Mouse (Mus musculus): Measurements from ENCODE around the gene Ipo13. TPM values are rescaled to one million over a fixed set of nuclear protein-coding genes. Genes with fewer than 3 reads are reported as not detected.

The Ipo13 gene
- polyA plus RNA-seq, 1 experiment from 2014 or later: 76.5 TPM

DNA sequence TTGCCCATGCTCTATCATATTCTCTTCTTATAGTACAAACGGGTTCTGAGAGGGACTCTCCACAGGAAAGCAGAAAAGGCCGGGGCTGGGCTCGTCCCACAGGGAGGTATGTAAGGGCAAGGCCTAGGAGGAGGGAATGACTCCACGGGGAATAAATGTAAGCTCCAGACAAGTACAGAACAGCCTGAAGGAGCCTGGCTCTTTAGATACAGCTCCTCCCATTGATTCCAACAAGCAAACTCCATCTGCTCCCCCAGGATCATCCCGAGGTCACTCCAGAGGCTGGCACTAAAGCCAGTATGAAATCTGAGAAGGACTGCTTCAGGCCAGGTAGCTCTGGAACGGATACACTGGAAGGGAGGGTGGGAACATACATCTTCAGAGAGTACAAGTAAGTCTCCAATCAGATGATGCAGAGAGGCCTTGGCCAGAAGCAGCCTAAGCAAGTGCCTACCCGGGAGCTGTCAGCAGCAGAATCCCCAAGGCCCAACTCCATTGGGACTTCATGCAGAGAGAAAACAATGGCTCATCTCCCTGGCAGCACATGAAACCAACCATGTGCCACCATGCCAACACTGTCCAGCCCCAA is 2.0 kb downstream of the Ipo13 start:
- Histone ChIP-seq H3K4me2 (peak overlapping the region; percentile 99), H3K9ac (no peak overlapping the region; the same call in 1 of the 2 replicates), H3K27me3 (replicated peaks) (no peaks in the 10 kb centered on the region), H3K27ac (no peak overlapping the region), H3K4me1 (peaks cover 72% of the 10 kb centered on the region), H3K4me3 (peak overlapping the region; percentile 91), H3K36me3 (replicated peaks) (no peaks in the 10 kb centered on the region), H3K9me3 (no peaks in the 10 kb centered on the region)
- WGBS: 69% methylated on average over 7 of the region's 7 CpGs
- no peak for ATAC-seq (replicated peaks)

DNA sequence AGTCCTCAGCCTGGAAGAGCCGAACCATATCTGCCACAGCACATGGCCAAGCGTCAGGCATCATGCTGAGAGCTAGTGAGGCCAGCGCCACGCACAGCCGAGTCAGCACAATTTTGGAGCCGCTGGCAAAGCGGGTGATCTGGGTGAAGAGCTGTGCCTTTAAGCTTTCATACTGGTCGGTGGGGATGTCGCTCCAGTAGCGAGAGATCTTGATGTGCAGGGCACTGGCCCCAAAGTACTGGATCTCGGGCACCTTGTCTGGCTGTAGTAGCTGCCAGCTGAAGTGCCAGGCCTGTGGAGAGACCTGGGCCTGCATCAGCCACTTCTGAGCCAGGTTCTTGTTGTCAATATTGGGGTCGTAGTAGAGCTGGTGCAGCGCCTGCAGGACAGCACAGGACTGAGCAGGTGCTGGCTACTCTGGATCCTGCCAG is 2.7 kb downstream of the Ipo13 start:
- H3K36me3 ChIP-seq (replicated peaks): no peaks in the 10 kb centered on the region
- no peak overlapping the region for H3K27ac ChIP-seq
- no peaks in the 10 kb centered on the region for H3K9me3 ChIP-seq
- H3K27me3 ChIP-seq (replicated peaks): no peaks in the 10 kb centered on the region
- ATAC-seq (replicated peaks): no peak
- no peak overlapping the region; the same call in 1 of the 2 replicates for H3K4me2 ChIP-seq
- WGBS: 90% methylated on average over 13 of the region's 13 CpGs
- no peak overlapping the region for H3K9ac ChIP-seq
- no peak overlapping the region for H3K4me3 ChIP-seq
- H3K4me1 ChIP-seq: peaks cover 75% of the 10 kb centered on the region

- Histone ChIP-seq H3K27ac (peak overlapping the region; percentile 74), H3K4me2 (peak overlapping the region; percentile 47), H3K27me3 (replicated peaks) (no peaks in the 10 kb centered on the region), H3K36me3 (replicated peaks) (peaks cover 15% of the 10 kb centered on the region), H3K9me3 (no peaks in the 10 kb centered on the region), H3K4me1 (peaks cover 64% of the 10 kb centered on the region), H3K9ac (peak overlapping the region; percentile 13; the same call in 1 of the 2 replicates), H3K4me3 (peak overlapping the region; percentile 16; the same call in 1 of the 2 replicates)
- WGBS: 50% methylated on average over 8 of the region's 8 CpGs
- ATAC-seq (replicated peaks): peak; percentile 82
These were observed 5.9 kb downstream of the Ipo13 start for GRCm38 (mm10) chr4:117908834-117909453.

- ATAC-seq (replicated peaks): no peak
- Histone ChIP-seq H3K27me3 (replicated peaks) (no peaks in the 10 kb centered on the region), H3K27ac (no peak overlapping the region), H3K9me3 (no peaks in the 10 kb centered on the region), H3K4me2 (no peak overlapping the region), H3K4me1 (peaks cover 37% of the 10 kb centered on the region), H3K36me3 (replicated peaks) (peaks cover 41% of the 10 kb centered on the region), H3K9ac (no peak overlapping the region), H3K4me3 (no peak overlapping the region)
- WGBS: 85% methylated on average over 3 of the region's 3 CpGs
These were observed 8.6 kb downstream of the Ipo13 start for GRCm38 (mm10) chr4:117906196-117906595.

DNA sequence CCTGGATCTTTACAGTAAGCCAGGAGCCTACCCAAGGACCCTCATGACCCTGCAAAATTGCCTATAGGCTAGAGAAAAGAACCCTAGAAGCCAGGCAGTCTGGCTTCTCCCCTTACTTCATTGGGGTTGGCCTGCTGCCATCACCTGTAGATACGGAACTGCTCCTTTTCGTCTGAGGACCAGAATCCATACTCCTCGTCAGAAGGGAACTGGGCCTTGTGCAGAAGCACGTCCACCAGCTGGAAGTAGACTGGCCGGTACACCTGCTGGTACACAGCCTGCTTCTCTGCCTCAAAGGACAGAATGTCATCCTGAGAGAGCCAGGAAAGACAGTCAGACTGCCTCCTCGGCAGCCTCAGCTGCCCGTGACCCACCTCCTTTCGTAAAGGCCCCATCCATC is 10.0 kb downstream of the Ipo13 start:
- ATAC-seq (replicated peaks): no peak
- Histone ChIP-seq H3K4me3 (no peak overlapping the region), H3K4me1 (peaks cover 23% of the 10 kb centered on the region), H3K9me3 (no peaks in the 10 kb centered on the region), H3K4me2 (no peak overlapping the region), H3K36me3 (replicated peaks) (peaks cover 54% of the 10 kb centered on the region), H3K9ac (no peak overlapping the region), H3K27ac (no peak overlapping the region), H3K27me3 (replicated peaks) (no peaks in the 10 kb centered on the region)
- 93% methylated on average over 8 of the region's 8 CpGs for whole genome bisulfite sequencing

- Histone ChIP-seq H3K4me2 (no peak overlapping the region), H3K27me3 (replicated peaks) (no peaks in the 10 kb centered on the region), H3K4me3 (no peak overlapping the region), H3K4me1 (peaks cover 16% of the 10 kb centered on the region), H3K36me3 (replicated peaks) (peaks cover 59% of the 10 kb centered on the region), H3K9me3 (no peaks in the 10 kb centered on the region), H3K27ac (no peak overlapping the region), H3K9ac (no peak overlapping the region)
- 82% methylated on average over 10 of the region's 10 CpGs for WGBS
- ATAC-seq (replicated peaks): no peak
These were observed 10.7 kb downstream of the Ipo13 start for GRCm38 (mm10) chr4:117904094-117904493.

DNA sequence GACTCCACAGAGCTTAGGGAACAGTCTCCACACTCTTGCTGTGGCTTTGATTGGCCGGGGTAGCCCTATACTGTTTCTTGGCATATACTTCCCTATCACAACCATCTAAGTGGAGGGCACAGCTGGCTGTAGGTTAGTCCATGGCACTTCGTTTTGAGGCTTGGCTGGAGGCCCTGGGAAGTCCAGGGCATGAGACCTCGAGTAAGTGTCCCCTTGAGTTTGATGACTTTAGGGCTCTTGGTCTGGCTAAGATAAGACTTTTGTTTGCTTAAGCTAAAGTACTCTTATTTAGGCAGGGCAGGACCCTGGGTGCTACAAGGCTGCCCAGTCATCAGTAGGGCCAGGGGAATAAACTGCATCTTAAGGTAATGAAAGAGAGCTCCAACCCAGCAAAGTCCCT is 16.7 kb downstream of the Ipo13 start:
- peaks cover 88% of the 10 kb centered on the region for H3K36me3 ChIP-seq (replicated peaks)

GRCm38 (mm10) chr4:117896031-117896430 is 18.8 kb downstream of the Ipo13 start:
- H3K4me2 ChIP-seq: no peak overlapping the region
- H3K9ac ChIP-seq: no peak overlapping the region
- no peak overlapping the region for H3K27ac ChIP-seq
- no peaks in the 10 kb centered on the region for H3K9me3 ChIP-seq
- ATAC-seq (replicated peaks): no peak
- H3K4me1 ChIP-seq: peaks cover 9% of the 10 kb centered on the region
- H3K36me3 ChIP-seq (replicated peaks): peaks cover 69% of the 10 kb centered on the region
- WGBS: 94% methylated on average over 6 of the region's 6 CpGs
- H3K4me3 ChIP-seq: no peak overlapping the region
- no peaks in the 10 kb centered on the region for H3K27me3 ChIP-seq (replicated peaks)

More for the DNA sequence above, 16.7 kb downstream of the Ipo13 start:
- Histone ChIP-seq H3K4me3 (no peak overlapping the region), H3K27me3 (replicated peaks) (no peaks in the 10 kb centered on the region), H3K9me3 (no peaks in the 10 kb centered on the region), H3K27ac (no peak overlapping the region), H3K9ac (no peak overlapping the region), H3K4me2 (no peak overlapping the region), H3K4me1 (no peaks in the 10 kb centered on the region)
- ATAC-seq (replicated peaks): no peak
- WGBS: 91% methylated on average over 3 of the region's 3 CpGs

DNA sequence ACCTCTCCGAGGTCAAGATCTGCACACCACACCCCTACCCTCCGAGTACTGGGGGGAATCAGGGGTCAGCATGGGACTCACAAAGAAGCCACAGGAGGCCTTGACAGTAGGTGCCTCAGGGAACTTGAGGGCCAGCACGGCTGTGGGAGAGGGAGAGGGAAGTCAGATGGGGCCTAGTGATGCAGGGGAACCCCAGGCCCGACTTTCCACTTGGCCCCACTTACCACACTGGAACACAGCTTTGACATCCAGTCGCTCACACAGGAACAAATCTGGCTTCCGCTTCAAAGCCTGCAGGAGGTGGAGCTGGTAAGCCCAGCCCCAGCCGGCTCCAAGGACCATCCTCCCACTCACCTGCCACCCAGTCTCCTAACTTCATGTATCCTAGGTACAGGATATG is 19.5 kb downstream of the Ipo13 start:
- Histone ChIP-seq H3K9me3 (no peaks in the 10 kb centered on the region), H3K27ac (no peak overlapping the region), H3K27me3 (replicated peaks) (no peaks in the 10 kb centered on the region), H3K4me1 (peaks cover 15% of the 10 kb centered on the region), H3K9ac (no peak overlapping the region), H3K4me2 (no peak overlapping the region), H3K4me3 (no peak overlapping the region), H3K36me3 (replicated peaks) (peaks cover 63% of the 10 kb centered on the region)
- WGBS: 86% methylated on average over 7 of the region's 7 CpGs
- ATAC-seq (replicated peaks): no peak

GRCm38 (mm10) chr4:117894601-117895000 is 20.2 kb downstream of the Ipo13 start:
- WGBS: 84% methylated on average over 8 of the region's 8 CpGs
- Histone ChIP-seq H3K4me2 (no peak overlapping the region), H3K4me3 (no peak overlapping the region), H3K27ac (no peak overlapping the region), H3K27me3 (replicated peaks) (no peaks in the 10 kb centered on the region), H3K9me3 (no peaks in the 10 kb centered on the region), H3K4me1 (peaks cover 15% of the 10 kb centered on the region), H3K36me3 (replicated peaks) (peaks cover 56% of the 10 kb centered on the region), H3K9ac (no peak overlapping the region)
- ATAC-seq (replicated peaks): no peak

DNA sequence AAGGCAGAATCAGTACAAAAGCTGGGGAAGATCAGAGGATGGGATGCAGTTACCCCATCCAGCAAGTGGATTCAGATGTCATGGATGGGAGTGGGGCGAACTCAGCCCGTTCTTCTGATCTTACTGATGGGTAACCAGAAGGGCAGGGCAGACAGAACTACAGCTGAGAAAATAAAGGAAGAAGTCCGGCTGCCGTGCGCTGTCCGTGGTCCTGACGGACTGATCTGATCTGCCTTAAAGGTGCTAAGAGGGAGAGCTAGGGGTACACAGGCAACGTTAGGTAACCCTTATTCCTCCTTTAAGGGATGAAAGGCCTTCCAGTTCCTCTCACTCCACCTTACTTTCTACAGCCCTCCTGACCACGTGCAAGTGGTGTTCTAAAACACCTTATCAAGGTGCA is 21.4 kb downstream of the Ipo13 start:
- peaks cover 15% of the 10 kb centered on the region for H3K4me1 ChIP-seq
- H3K4me2 ChIP-seq: no peak overlapping the region
- H3K27ac ChIP-seq: no peak overlapping the region
- H3K27me3 ChIP-seq (replicated peaks): no peaks in the 10 kb centered on the region
- 31% methylated on average over 9 of the region's 9 CpGs for WGBS
- ATAC-seq (replicated peaks): no peak
- no peak overlapping the region for H3K4me3 ChIP-seq
- H3K36me3 ChIP-seq (replicated peaks): peaks cover 45% of the 10 kb centered on the region
- H3K9ac ChIP-seq: no peak overlapping the region
- H3K9me3 ChIP-seq: no peaks in the 10 kb centered on the region

DNA sequence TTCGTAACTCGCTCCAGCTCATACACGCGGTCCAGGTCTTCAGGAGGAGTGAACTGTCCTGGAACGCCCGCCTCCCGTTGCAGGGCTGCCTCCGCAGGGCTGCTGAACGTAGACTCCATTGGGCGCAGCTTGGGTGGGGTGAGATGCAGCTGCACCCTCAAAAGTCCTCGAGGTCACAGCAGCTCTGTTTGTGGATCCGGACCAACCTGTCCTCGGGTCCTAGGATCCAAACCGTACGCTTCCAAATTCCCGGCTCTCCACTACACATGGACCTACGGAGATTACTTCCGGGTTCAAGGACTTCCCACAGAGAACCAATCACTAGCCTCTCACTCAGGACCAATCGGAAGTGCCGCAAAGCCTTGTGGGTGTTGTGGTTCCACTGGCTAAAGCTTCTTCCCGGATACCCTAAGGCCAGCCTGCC is 23.0 kb downstream of the Ipo13 start, which contains the start of gene Dph2:
Dph2 (minus strand) TSS at position 295 of the 424 bp plus-strand sequence.
- peak; percentile 89 for ATAC-seq (replicated peaks)
- Histone ChIP-seq H3K36me3 (replicated peaks) (peaks cover 29% of the 10 kb centered on the region; the same call in 1 of the 2 replicates), H3K9ac (peak within 1 kb of the TSS; percentile 41), H3K4me3 (peak within 1 kb of the TSS; percentile 74), H3K27ac (no peak within 1 kb of the TSS), H3K4me2 (peak within 1 kb of the TSS; percentile 92), H3K27me3 (replicated peaks) (no peaks in the 10 kb centered on the region), H3K4me1 (peaks cover 19% of the 10 kb centered on the region), H3K9me3 (no peaks in the 10 kb centered on the region)
- under 1% methylated on average over 21 of the region's 21 CpGs for WGBS

- H3K4me3 ChIP-seq: 0 out of 2 replicates have a peak overlapping the region, but pooled peaks have one; percentile 74
- no peaks in the 10 kb centered on the region for H3K27me3 ChIP-seq (replicated peaks)
- WGBS: 44% methylated on average over 8 of the region's 8 CpGs
- H3K4me1 ChIP-seq: peaks cover 28% of the 10 kb centered on the region
- H3K9me3 ChIP-seq: no peaks in the 10 kb centered on the region
- H3K27ac ChIP-seq: no peak overlapping the region
- H3K36me3 ChIP-seq (replicated peaks): peaks cover 21% of the 10 kb centered on the region; the same call in 1 of the 2 replicates
- peak overlapping the region; percentile 92 for H3K4me2 ChIP-seq
- no peak for ATAC-seq (replicated peaks)
- no peak overlapping the region for H3K9ac ChIP-seq
These were observed 24.0 kb downstream of the Ipo13 start for GRCm38 (mm10) chr4:117890750-117891149.

Data from midbrain, embryonic 15.5 days (tissue).